Mouse (Mus musculus) liver, embryonic 12.5 days (tissue): Measurements from ENCODE around the gene Nelfcd. TPM values are rescaled to one million over a fixed set of nuclear protein-coding genes. Genes with fewer than 3 reads are reported as not detected.

Source experiments
- ATAC-seq: fragments of 200-750 bp; cut with Nextera tagmentation; 2 replicates; pipeline ENCODE4 v1.8.0; 2017; ENCODE audit warnings: moderate number of reproducible peaks, mild to moderate bottlenecking, moderate library complexity
- H3K27ac ChIP-seq: fragments of 300-500 bp; sonication (generic); 2 replicates; pipeline ENCODE4 v1.5.1; 2016; ENCODE audit warnings: mild to moderate bottlenecking
- H3K27me3 ChIP-seq: fragments of 300-500 bp; sonication (generic); replicated peaks from 2 replicates; pipeline ENCODE4 v1.6.1; 2016; ENCODE audit warnings: mild to moderate bottlenecking, moderate library complexity
- H3K36me3 ChIP-seq: fragments of 300-500 bp; sonication (generic); 2 replicates; pipeline ENCODE4 v1.6.1; 2016; ENCODE audit warnings: mild to moderate bottlenecking, moderate library complexity
- H3K4me1 ChIP-seq: fragments of 300-500 bp; sonication (generic); 2 replicates; pipeline ENCODE4 v1.6.1; 2016
- H3K4me2 ChIP-seq: fragments of 300-500 bp; sonication (generic); 2 replicates; pipeline ENCODE4 v1.6.1; 2016; ENCODE audit warnings: mild to moderate bottlenecking, moderate library complexity
- H3K4me3 ChIP-seq: fragments of 300-500 bp; sonication (generic); 2 replicates; pipeline ENCODE4 v1.5.1; 2016; ENCODE audit warnings: mild to moderate bottlenecking, moderate library complexity
- H3K9ac ChIP-seq: fragments of 300-500 bp; sonication (generic); 2 replicates; pipeline ENCODE4 v1.6.1; 2016; ENCODE audit warnings: mild to moderate bottlenecking, moderate library complexity
- H3K9me3 ChIP-seq: fragments of 300-500 bp; sonication (generic); replicated peaks from 2 replicates; pipeline ENCODE4 v1.6.1; 2016; ENCODE audit warnings: mild to moderate bottlenecking, moderate library complexity
- WGBS: fragments of 180-500 bp; shearing (Covaris S2); methylation state at CpG from one replicate; pipeline ENCODE4 v1.1.7; 2016; ENCODE audit not compliant: insufficient replicate concordance; 5-methylcytosine and 5-hydroxymethylcytosine counted together
- polyA plus RNA-seq: library from polyadenylated mRNA; unstranded; fragments of >200 nt; fragmentation: Nextera tagmentation; extraction: Ambion mirVana; gene quantifications from 2 replicates; pipeline ENCODE4 v1.2.1, GENCODE M21; 2016

The Nelfcd gene
- polyA plus RNA-seq: 99.2 and 100 TPM in 2 replicates

- Histone ChIP-seq H3K9ac (peak within 1 kb of the TSS; percentile 97), H3K27me3 (0 out of 2 replicates have a peak, but pooled peaks cover 6% of the 10 kb centered on the region), H3K27ac (peak within 1 kb of the TSS; percentile 80), H3K4me2 (peak within 1 kb of the TSS; percentile 87), H3K4me3 (peak within 1 kb of the TSS; percentile 97), H3K9me3 (no peaks in the 10 kb centered on the region), H3K36me3 (peaks cover 30% of the 10 kb centered on the region), H3K4me1 (peaks cover 32% of the 10 kb centered on the region)
- 2% methylated on average over 40 of the region's 40 CpGs for WGBS
- peak; percentile 95 for ATAC-seq
Measured at GRCm38 (mm10) chr2:174415731-174416310, at the start of gene Nelfcd. Gene Nelfcd (plus strand): TSS chr2:174415804.

DNA sequence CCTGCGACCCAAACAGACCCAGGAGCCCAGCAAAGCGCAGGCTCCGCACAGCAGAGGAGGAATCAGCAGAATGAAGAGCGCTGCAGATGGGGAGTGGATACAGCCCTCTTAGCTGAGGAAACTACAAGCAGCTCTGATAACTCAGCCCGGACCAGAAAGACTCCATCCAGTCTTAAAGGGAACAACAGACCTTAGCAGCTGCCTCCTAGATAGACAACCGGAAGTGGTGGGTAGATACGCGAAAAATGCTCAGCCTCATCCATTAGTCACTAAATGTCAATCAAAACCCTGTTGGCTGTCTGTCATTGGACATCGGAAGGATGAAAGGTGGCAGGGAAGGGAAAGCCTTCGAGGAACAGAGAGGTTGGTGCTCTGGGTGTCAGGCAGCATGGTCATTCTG lies 49.0 kb upstream of the Nelfcd start:
- Histone ChIP-seq H3K27ac (no peak overlapping the region), H3K9me3 (no peaks in the 10 kb centered on the region), H3K36me3 (no peaks in the 10 kb centered on the region), H3K9ac (no peak overlapping the region), H3K4me2 (no peak overlapping the region), H3K27me3 (no peaks in the 10 kb centered on the region), H3K4me3 (no peak overlapping the region), H3K4me1 (no peaks in the 10 kb centered on the region)
- ATAC-seq: no peak
- WGBS: 46% methylated on average over 10 of the region's 10 CpGs

DNA sequence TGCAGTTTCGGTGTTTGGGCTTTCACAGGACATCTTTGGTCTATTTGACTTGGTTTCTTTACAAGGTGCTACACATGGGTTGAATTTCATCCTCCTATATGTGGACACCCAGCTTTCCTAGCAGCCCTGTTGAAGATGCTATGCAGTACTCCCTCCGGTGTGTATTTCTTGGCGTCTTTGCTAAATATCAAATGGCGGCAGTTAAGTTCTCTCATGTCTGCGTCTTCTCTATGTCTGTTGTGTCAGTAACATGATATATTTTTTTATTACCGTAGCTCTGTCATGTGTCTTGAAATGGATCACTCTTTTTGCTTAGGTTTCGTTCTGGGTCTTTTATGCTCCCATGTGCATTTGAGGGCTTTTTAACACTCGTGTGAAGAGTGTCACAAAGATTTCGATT lies 34.6 kb upstream of the Nelfcd start:
- Histone ChIP-seq H3K27ac (no peak overlapping the region), H3K4me1 (no peaks in the 10 kb centered on the region), H3K4me2 (no peak overlapping the region), H3K9ac (no peak overlapping the region), H3K36me3 (no peaks in the 10 kb centered on the region), H3K27me3 (no peaks in the 10 kb centered on the region), H3K9me3 (no peaks in the 10 kb centered on the region), H3K4me3 (no peak overlapping the region)
- 79% methylated on average over 9 of the region's 9 CpGs for WGBS
- ATAC-seq: no peak

GRCm38 (mm10) chr2:174391936-174392335 lies 23.7 kb upstream of the Nelfcd start:
- no peaks in the 10 kb centered on the region for H3K36me3 ChIP-seq
- H3K27ac ChIP-seq: no peak overlapping the region
- H3K4me2 ChIP-seq: no peak overlapping the region
- H3K9ac ChIP-seq: no peak overlapping the region
- H3K4me1 ChIP-seq: no peaks in the 10 kb centered on the region
- 72% methylated on average over 3 of the region's 3 CpGs for WGBS
- no peak overlapping the region for H3K4me3 ChIP-seq
- H3K27me3 ChIP-seq: no peaks in the 10 kb centered on the region; the same call in 1 of the 2 replicates
- ATAC-seq: no peak
- H3K9me3 ChIP-seq: no peaks in the 10 kb centered on the region

DNA sequence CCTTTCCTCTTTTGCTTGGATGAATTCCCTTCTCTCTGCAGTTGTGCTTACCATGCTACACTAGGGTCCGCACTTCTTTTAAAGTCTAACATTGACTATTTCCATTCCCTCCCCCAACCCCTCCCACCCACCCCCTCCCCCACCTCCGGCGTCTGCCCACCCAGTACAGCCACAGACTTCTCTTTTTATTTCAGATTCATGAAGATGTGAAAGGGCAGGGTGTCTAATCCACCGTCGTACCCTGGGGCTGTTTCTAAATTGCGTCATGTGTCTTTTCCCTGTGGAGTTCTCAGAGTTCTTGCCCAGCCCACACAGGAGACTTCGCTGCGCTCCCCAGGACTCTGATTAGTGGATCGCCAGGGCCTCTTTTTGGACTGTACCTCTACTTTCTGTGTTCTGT lies 23.1 kb upstream of the Nelfcd start:
- H3K4me1 ChIP-seq: no peaks in the 10 kb centered on the region
- no peaks in the 10 kb centered on the region for H3K36me3 ChIP-seq
- 60% methylated on average over 9 of the region's 9 CpGs for WGBS
- H3K9ac ChIP-seq: no peak overlapping the region
- H3K27ac ChIP-seq: no peak overlapping the region
- no peaks in the 10 kb centered on the region for H3K9me3 ChIP-seq
- H3K27me3 ChIP-seq: no peaks in the 10 kb centered on the region
- H3K4me3 ChIP-seq: no peak overlapping the region
- ATAC-seq: no peak
- no peak overlapping the region for H3K4me2 ChIP-seq

- WGBS: 42% methylated on average over 5 of the region's 5 CpGs
- Histone ChIP-seq H3K27ac (no peak overlapping the region), H3K9me3 (no peaks in the 10 kb centered on the region), H3K4me2 (no peak overlapping the region), H3K36me3 (no peaks in the 10 kb centered on the region), H3K27me3 (no peaks in the 10 kb centered on the region), H3K4me1 (no peaks in the 10 kb centered on the region), H3K4me3 (no peak overlapping the region), H3K9ac (no peak overlapping the region)
- no peak for ATAC-seq
Measured at GRCm38 (mm10) chr2:174393383-174393782, 22.2 kb upstream of the Nelfcd start.

DNA sequence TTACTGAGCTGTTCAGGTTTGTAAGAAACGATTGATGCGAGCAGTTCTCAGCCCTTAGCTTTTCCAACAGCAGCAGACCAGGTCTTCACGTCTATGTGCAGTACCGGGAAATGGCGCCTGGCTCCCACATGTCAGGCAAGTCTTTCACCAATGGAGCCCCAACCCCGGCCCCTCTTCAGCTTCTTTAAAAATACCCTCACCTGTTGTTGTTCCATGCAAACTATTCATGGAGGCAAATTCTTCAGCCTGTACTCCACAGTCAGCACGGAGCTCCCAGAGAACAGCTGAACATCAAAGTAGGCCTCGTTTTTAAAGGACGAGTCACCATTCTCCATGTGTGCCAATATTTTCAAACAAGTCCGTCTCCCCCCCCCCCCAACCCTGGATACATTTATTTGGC lies 19.0 kb upstream of the Nelfcd start:
- Histone ChIP-seq H3K9me3 (no peaks in the 10 kb centered on the region), H3K4me1 (no peaks in the 10 kb centered on the region), H3K27ac (no peak overlapping the region), H3K4me3 (no peak overlapping the region), H3K4me2 (no peak overlapping the region), H3K27me3 (peaks cover 5% of the 10 kb centered on the region; the same call in 1 of the 2 replicates), H3K36me3 (no peaks in the 10 kb centered on the region), H3K9ac (no peak overlapping the region)
- ATAC-seq: no peak
- 73% methylated on average over 10 of the region's 10 CpGs for WGBS

DNA sequence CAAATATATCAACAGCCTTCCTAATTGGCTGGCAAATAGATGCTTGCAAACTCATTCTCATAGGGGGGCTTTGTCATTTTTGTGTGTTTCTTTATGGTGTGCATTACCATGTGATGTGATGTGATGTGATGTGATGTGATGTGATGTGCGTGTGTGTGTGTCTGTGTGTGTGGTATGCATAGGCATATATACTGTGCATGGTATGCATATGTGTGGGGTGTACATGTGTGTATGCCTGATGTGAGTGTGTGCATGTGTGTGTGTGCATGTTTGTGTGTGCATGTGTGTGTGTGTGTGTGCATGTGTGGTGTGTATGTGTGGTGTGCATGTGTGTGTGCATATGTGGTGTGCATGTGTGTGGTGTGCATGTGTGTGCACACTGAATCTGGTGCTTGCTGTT lies 18.5 kb upstream of the Nelfcd start:
- Histone ChIP-seq H3K27ac (no peak overlapping the region), H3K36me3 (no peaks in the 10 kb centered on the region), H3K4me1 (no peaks in the 10 kb centered on the region), H3K27me3 (peaks cover 5% of the 10 kb centered on the region; the same call in 1 of the 2 replicates), H3K9me3 (no peaks in the 10 kb centered on the region), H3K9ac (no peak overlapping the region), H3K4me2 (no peak overlapping the region), H3K4me3 (no peak overlapping the region)
- ATAC-seq: no peak
- 63% methylated on average over 1 of the region's 1 CpGs for WGBS

- 70% methylated on average over 6 of the region's 6 CpGs for WGBS
- ATAC-seq: no peak
- Histone ChIP-seq H3K4me1 (no peaks in the 10 kb centered on the region), H3K27ac (no peak overlapping the region), H3K27me3 (peaks cover 5% of the 10 kb centered on the region; the same call in 1 of the 2 replicates), H3K36me3 (no peaks in the 10 kb centered on the region), H3K4me2 (no peak overlapping the region), H3K9ac (no peak overlapping the region), H3K9me3 (no peaks in the 10 kb centered on the region), H3K4me3 (no peak overlapping the region)
Measured at GRCm38 (mm10) chr2:174397881-174398280, 17.7 kb upstream of the Nelfcd start.

DNA sequence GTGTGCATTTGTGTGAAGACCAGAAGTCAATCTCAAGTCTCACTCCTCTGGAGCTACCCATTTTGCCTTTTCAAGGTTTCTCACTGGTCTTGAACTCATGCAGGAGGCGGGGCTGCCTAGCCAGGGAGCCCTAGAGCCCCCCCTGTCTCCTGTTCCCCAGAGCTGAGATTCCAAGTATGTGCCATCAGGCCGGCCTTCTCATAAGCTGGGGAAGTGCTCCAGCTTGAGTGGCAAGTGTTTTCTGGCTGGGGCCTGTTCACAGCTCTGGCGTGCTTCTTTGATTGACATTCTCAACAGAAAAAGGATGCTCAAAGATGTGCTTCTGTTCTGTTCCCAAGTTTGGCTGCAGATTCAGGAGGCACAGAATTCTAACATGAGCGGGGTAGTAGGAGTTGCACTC lies 15.2 kb upstream of the Nelfcd start:
- no peak overlapping the region for H3K4me3 ChIP-seq

GRCm38 (mm10) chr2:174410222-174410621 lies 5.4 kb upstream of the Nelfcd start:
- peak overlapping the region; percentile 10; the same call in 1 of the 2 replicates for H3K4me2 ChIP-seq
- no peak overlapping the region for H3K4me3 ChIP-seq
- 27% methylated on average over 2 of the region's 2 CpGs for WGBS
- H3K27ac ChIP-seq: no peak overlapping the region
- no peaks in the 10 kb centered on the region for H3K36me3 ChIP-seq
- H3K27me3 ChIP-seq: peaks cover 19% of the 10 kb centered on the region
- no peak overlapping the region for H3K9ac ChIP-seq
- H3K9me3 ChIP-seq: no peaks in the 10 kb centered on the region
- ATAC-seq: peak; percentile 78
- peaks cover 22% of the 10 kb centered on the region for H3K4me1 ChIP-seq

More for the DNA sequence above, 15.2 kb upstream of the Nelfcd start:
- WGBS: 62% methylated on average over 4 of the region's 4 CpGs
- Histone ChIP-seq H3K4me2 (no peak overlapping the region), H3K4me1 (no peaks in the 10 kb centered on the region), H3K36me3 (no peaks in the 10 kb centered on the region), H3K27me3 (peaks cover 5% of the 10 kb centered on the region; the same call in 1 of the 2 replicates), H3K9me3 (no peaks in the 10 kb centered on the region), H3K9ac (no peak overlapping the region), H3K27ac (no peak overlapping the region)
- no peak for ATAC-seq

DNA sequence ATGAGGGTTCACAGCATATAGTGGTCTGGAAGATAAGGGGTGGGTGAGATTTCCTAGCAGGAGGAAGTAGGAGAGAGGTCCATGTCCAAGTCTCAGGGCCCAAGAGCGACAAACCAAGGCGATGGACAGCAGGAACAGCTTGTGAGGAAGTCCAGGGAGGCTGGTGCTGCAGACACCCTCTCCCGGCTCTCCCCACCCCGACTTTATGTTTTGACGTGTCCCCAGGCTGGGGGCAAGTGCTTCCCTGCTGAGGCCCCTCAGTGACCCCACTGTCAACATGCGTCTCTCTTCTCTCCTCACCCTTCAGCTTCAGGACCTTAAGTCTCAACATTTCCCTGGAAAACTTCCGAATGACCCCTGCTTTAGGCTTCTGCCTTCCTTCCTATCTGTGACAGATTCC lies 2.5 kb upstream of the Nelfcd start:
- no peak for ATAC-seq
- Histone ChIP-seq H3K27ac (no peak overlapping the region), H3K9me3 (no peaks in the 10 kb centered on the region), H3K4me3 (no peak overlapping the region), H3K4me1 (peaks cover 45% of the 10 kb centered on the region), H3K27me3 (peaks cover 10% of the 10 kb centered on the region; the same call in 1 of the 2 replicates), H3K9ac (no peak overlapping the region), H3K36me3 (peaks cover 6% of the 10 kb centered on the region), H3K4me2 (no peak overlapping the region)
- 70% methylated on average over 7 of the region's 7 CpGs for WGBS
